Mouse (Mus musculus) MEL (cell line): ENCODE measurements around the gene Slc10a4.

Experiments
- CTCF ChIP-seq, 3 experiments: IDR thresholded peaks in 2 of 3; conservative IDR thresholded peaks in 1 of 3; 2 replicates each; pipeline ENCODE4 v1.5.1; 2011 to 2012; ENCODE audit warnings: low read length in 3 of 3, low read depth in 2 of 3, mild to moderate bottlenecking in 2 of 3, improper control_type of control experiment in 1 of 3, inconsistent platforms in 1 of 3, mixed read lengths in 1 of 3, moderate library complexity in 1 of 3; ENCODE audit not compliant: control insufficient read depth in 1 of 3, insufficient read depth in 1 of 3, poor library complexity in 1 of 3, severe bottlenecking in 1 of 3
- MEF2A ChIP-seq: IDR thresholded peaks from 2 replicates; pipeline ENCODE4 v1.6.1; 2014; ENCODE audit warnings: low read depth, mild to moderate bottlenecking, inconsistent platforms, low read length, improper control_type of control experiment; ENCODE audit not compliant: poor library complexity, insufficient replicate concordance, severe bottlenecking; ENCODE audit errors: extremely low read depth
- POLR2A ChIP-seq, 2 experiments: IDR thresholded peaks; 2 replicates each; pipeline ENCODE4 v1.6.1; 2011 to 2012; ENCODE audit warnings: low read length in 2 of 2, mild to moderate bottlenecking in 2 of 2, control low read depth in 1 of 2, improper control_type of control experiment in 1 of 2, low read depth in 1 of 2, moderate library complexity in 1 of 2; ENCODE audit not compliant: control insufficient read depth in 1 of 2, insufficient read depth in 1 of 2, poor library complexity in 1 of 2
- TCF12 ChIP-seq: IDR thresholded peaks from 2 replicates; pipeline ENCODE4 v1.6.1; 2014; ENCODE audit warnings: low read depth, mild to moderate bottlenecking, inconsistent platforms, low read length, improper control_type of control experiment, moderate library complexity
- USF1 ChIP-seq: IDR thresholded peaks from 2 replicates; pipeline ENCODE4 v1.6.1; 2014; ENCODE audit warnings: low read depth, mild to moderate bottlenecking, inconsistent platforms, low read length, improper control_type of control experiment, moderate library complexity

GRCm38 (mm10) chr5:72975996-72976395 lies 30.7 kb upstream of the Slc10a4 start:
- no peak for TF ChIP-seq CTCF (IDR thresholded peaks at IDR 0.05 in 2 of 3, conservative IDR thresholded peaks at IDR 0.05 in 1 of 3; ENCODE audit: control insufficient read depth in 1 of 3, insufficient read depth in 1 of 3, low read depth in 2 of 3, low read length in 3 of 3, poor library complexity in 1 of 3, severe bottlenecking in 1 of 3)
- TF ChIP-seq POLR2A (IDR thresholded peaks at IDR 0.05; ENCODE audit: control insufficient read depth in 1 of 2, insufficient read depth in 1 of 2, low read depth in 1 of 2, low read length in 2 of 2, poor library complexity in 1 of 2), result no peak
- TF ChIP-seq TCF12, result no peak
- no peak for TF ChIP-seq MEF2A
- TF ChIP-seq USF1, result no peak
